Mouse (Mus musculus) small intestine, adult 2 months (tissue): ENCODE results near the gene Mlh1.

Experiments
- CTCF ChIP-seq: fragments of 200-500 bp; IDR thresholded peaks from 2 replicates; pipeline ENCODE4 v1.5.1; 2012; ENCODE audit warnings: low read depth, mild to moderate bottlenecking, control low read depth, inconsistent platforms, low read length, moderate library complexity, mixed read lengths; ENCODE audit not compliant: insufficient replicate concordance, insufficient read length; ENCODE audit errors: extremely low read depth
- POLR2A ChIP-seq: fragments of 200-500 bp; IDR thresholded peaks from 2 replicates; pipeline ENCODE4 v1.6.1; 2012; ENCODE audit warnings: low read depth, mild to moderate bottlenecking, control low read depth, inconsistent platforms, low read length, moderate library complexity

GRCm38 (mm10) chr9:111193211-111193610 lies 78.4 kb downstream of the Mlh1 start:
- TF ChIP-seq CTCF (no peak), POLR2A (no peak)
